Mouse (Mus musculus) hindbrain, embryonic 13.5 days (tissue): ENCODE measurements around the gene Grid1. TPM values are rescaled to one million over a fixed set of nuclear protein-coding genes. Genes with fewer than 3 reads are reported as not detected.
A peak's percentile ranks its signal among the peaks of the same experiment; 100 is the strongest.

ENCODE experiments used
- ATAC-seq: fragments of 200-750 bp; cut with Nextera tagmentation; 2 replicates; pipeline ENCODE4 v1.8.0; 2017; ENCODE audit warnings: moderate TSS enrichment; ENCODE audit not compliant: low FRiP score
- H3K27ac ChIP-seq: fragments of 300-500 bp; sonication (generic); 2 replicates; pipeline ENCODE4 v1.5.1; 2015; ENCODE audit warnings: inconsistent platforms, mild to moderate bottlenecking, moderate library complexity
- H3K27me3 ChIP-seq: fragments of 300-500 bp; sonication (generic); 2 replicates; pipeline ENCODE4 v1.6.1; 2015; ENCODE audit warnings: mild to moderate bottlenecking, inconsistent platforms
- H3K36me3 ChIP-seq: fragments of 300-500 bp; sonication (generic); 2 replicates; pipeline ENCODE4 v1.6.1; 2015; ENCODE audit warnings: mild to moderate bottlenecking, inconsistent platforms
- H3K4me1 ChIP-seq: fragments of 300-500 bp; sonication (generic); replicated peaks from 2 replicates; pipeline ENCODE4 v1.6.1; 2015; ENCODE audit warnings: inconsistent platforms
- H3K4me2 ChIP-seq: fragments of 300-500 bp; sonication (generic); 2 replicates; pipeline ENCODE4 v1.6.1; 2015; ENCODE audit warnings: inconsistent platforms, mild to moderate bottlenecking, moderate library complexity
- H3K4me3 ChIP-seq: fragments of 300-500 bp; sonication (generic); 2 replicates; pipeline ENCODE4 v1.5.1; 2015; ENCODE audit warnings: mild to moderate bottlenecking, inconsistent platforms
- H3K9ac ChIP-seq: fragments of 300-500 bp; sonication (generic); 2 replicates; pipeline ENCODE4 v1.6.1; 2015; ENCODE audit warnings: mild to moderate bottlenecking, inconsistent platforms
- H3K9me3 ChIP-seq: fragments of 300-500 bp; sonication (generic); 2 replicates; pipeline ENCODE4 v1.6.1; 2016; ENCODE audit warnings: inconsistent platforms
- WGBS: fragments of 180-500 bp; shearing (Covaris S2); methylation state at CpG from one replicate; pipeline ENCODE4 v1.1.7; 2015; 5-methylcytosine and 5-hydroxymethylcytosine counted together
- polyA plus RNA-seq: library from polyadenylated mRNA; unstranded; fragments of >200 nt; fragmentation: Nextera tagmentation; extraction: Ambion mirVana; gene quantifications from 2 replicates; pipeline ENCODE4 v1.2.1, GENCODE M21; 2015

Gene Grid1
- polyA plus RNA-seq, 1 experiment from 2014 or later, result 3.5 TPM

- H3K27ac ChIP-seq, result no peak overlapping the region
- H3K9ac ChIP-seq, result no peak overlapping the region
- peaks cover 33% of the 10 kb centered on the region for H3K4me1 ChIP-seq
- ATAC-seq, result no peak
- H3K4me2 ChIP-seq, result no peak overlapping the region
- WGBS, result 2% methylated on average over 6 of the region's 6 CpGs
- H3K4me3 ChIP-seq, result no peak overlapping the region
- H3K27me3 ChIP-seq, result peaks cover 28% of the 10 kb centered on the region; the same call in 1 of the 2 replicates
- H3K9me3 ChIP-seq, result no peaks in the 10 kb centered on the region
- no peaks in the 10 kb centered on the region for H3K36me3 ChIP-seq
Measured at GRCm38 (mm10) chr14:34891769-34892532, 72.0 kb downstream of the Grid1 start.

GRCm38 (mm10) chr14:34896253-34896982, 76.5 kb downstream of the Grid1 start:
- no peaks in the 10 kb centered on the region for H3K36me3 ChIP-seq
- H3K4me3 ChIP-seq, result peak overlapping the region; percentile 34
- WGBS, result 4% methylated on average over 33 of the region's 33 CpGs
- H3K27me3 ChIP-seq, result peaks cover 23% of the 10 kb centered on the region; the same call in 1 of the 2 replicates
- H3K9me3 ChIP-seq, result no peaks in the 10 kb centered on the region
- peaks cover 42% of the 10 kb centered on the region for H3K4me1 ChIP-seq
- ATAC-seq, result peak; percentile 81
- peak overlapping the region; percentile 56 for H3K4me2 ChIP-seq
- peak overlapping the region; percentile 81 for H3K27ac ChIP-seq
- peak overlapping the region; percentile 70 for H3K9ac ChIP-seq

- Histone ChIP-seq H3K27me3 (no peaks in the 10 kb centered on the region), H3K36me3 (no peaks in the 10 kb centered on the region), H3K27ac (peak overlapping the region; percentile 75), H3K9me3 (no peaks in the 10 kb centered on the region), H3K4me2 (no peak overlapping the region), H3K4me3 (no peak overlapping the region), H3K4me1 (peaks cover 39% of the 10 kb centered on the region), H3K9ac (no peak overlapping the region)
- peak; percentile 43; the same call in 1 of the 2 replicates for ATAC-seq
- WGBS, result 34% methylated on average over 4 of the region's 4 CpGs
Measured at GRCm38 (mm10) chr14:34903854-34904253, 83.9 kb downstream of the Grid1 start.

GRCm38 (mm10) chr14:34905697-34906096, 85.8 kb downstream of the Grid1 start:
- H3K4me1 ChIP-seq, result peaks cover 54% of the 10 kb centered on the region
- H3K27ac ChIP-seq, result no peak overlapping the region
- ATAC-seq, result no peak
- 53% methylated on average over 2 of the region's 2 CpGs for WGBS
- no peaks in the 10 kb centered on the region for H3K9me3 ChIP-seq
- no peak overlapping the region for H3K9ac ChIP-seq
- no peaks in the 10 kb centered on the region for H3K27me3 ChIP-seq
- H3K4me2 ChIP-seq, result no peak overlapping the region
- H3K4me3 ChIP-seq, result no peak overlapping the region
- no peaks in the 10 kb centered on the region for H3K36me3 ChIP-seq

- H3K27ac ChIP-seq, result peak overlapping the region; percentile 56
- 54% methylated on average over 2 of the region's 2 CpGs for WGBS
- H3K4me3 ChIP-seq, result no peak overlapping the region
- H3K9ac ChIP-seq, result no peak overlapping the region
- no peaks in the 10 kb centered on the region for H3K36me3 ChIP-seq
- H3K27me3 ChIP-seq, result no peaks in the 10 kb centered on the region
- peaks cover 44% of the 10 kb centered on the region for H3K4me1 ChIP-seq
- H3K4me2 ChIP-seq, result no peak overlapping the region
- no peak for ATAC-seq
- no peaks in the 10 kb centered on the region for H3K9me3 ChIP-seq
Measured at GRCm38 (mm10) chr14:34908366-34908765, 88.5 kb downstream of the Grid1 start.

GRCm38 (mm10) chr14:34908804-34909203, 88.9 kb downstream of the Grid1 start:
- no peaks in the 10 kb centered on the region for H3K9me3 ChIP-seq
- WGBS, result 22% methylated on average over 4 of the region's 4 CpGs
- H3K9ac ChIP-seq, result no peak overlapping the region
- H3K36me3 ChIP-seq, result no peaks in the 10 kb centered on the region
- H3K27me3 ChIP-seq, result no peaks in the 10 kb centered on the region
- H3K4me3 ChIP-seq, result no peak overlapping the region
- H3K27ac ChIP-seq, result peak overlapping the region; percentile 56
- H3K4me1 ChIP-seq, result peaks cover 40% of the 10 kb centered on the region
- no peak overlapping the region for H3K4me2 ChIP-seq
- peak; percentile 65 for ATAC-seq

- H3K4me2 ChIP-seq, result no peak overlapping the region
- WGBS, result 90% methylated on average over 6 of the region's 6 CpGs
- no peaks in the 10 kb centered on the region for H3K27me3 ChIP-seq
- no peak overlapping the region for H3K9ac ChIP-seq
- H3K9me3 ChIP-seq, result no peaks in the 10 kb centered on the region
- H3K27ac ChIP-seq, result no peak overlapping the region
- no peak overlapping the region for H3K4me3 ChIP-seq
- H3K36me3 ChIP-seq, result no peaks in the 10 kb centered on the region
- no peak for ATAC-seq
- H3K4me1 ChIP-seq, result peaks cover 6% of the 10 kb centered on the region
Measured at GRCm38 (mm10) chr14:34916315-34916714, 96.4 kb downstream of the Grid1 start.

- Histone ChIP-seq H3K9me3 (no peaks in the 10 kb centered on the region), H3K27me3 (no peaks in the 10 kb centered on the region), H3K4me2 (no peak overlapping the region), H3K27ac (no peak overlapping the region), H3K9ac (no peak overlapping the region), H3K4me1 (peaks cover 9% of the 10 kb centered on the region), H3K36me3 (no peaks in the 10 kb centered on the region), H3K4me3 (no peak overlapping the region)
- 50% methylated on average over 1 of the region's 1 CpGs for WGBS
- no peak for ATAC-seq
Measured at GRCm38 (mm10) chr14:34917111-34917510, 97.2 kb downstream of the Grid1 start.

- no peaks in the 10 kb centered on the region for H3K27me3 ChIP-seq
- ATAC-seq, result no peak
- no peak overlapping the region for H3K4me2 ChIP-seq
- WGBS, result 62% methylated on average over 6 of the region's 6 CpGs
- no peak overlapping the region for H3K27ac ChIP-seq
- H3K36me3 ChIP-seq, result no peaks in the 10 kb centered on the region
- no peak overlapping the region for H3K4me3 ChIP-seq
- peaks cover 13% of the 10 kb centered on the region for H3K4me1 ChIP-seq
- no peaks in the 10 kb centered on the region for H3K9me3 ChIP-seq
- H3K9ac ChIP-seq, result no peak overlapping the region
Measured at GRCm38 (mm10) chr14:34919221-34919620, 99.3 kb downstream of the Grid1 start.

- Histone ChIP-seq H3K27ac (no peak overlapping the region), H3K4me1 (peaks cover 13% of the 10 kb centered on the region), H3K4me2 (no peak overlapping the region), H3K9me3 (no peaks in the 10 kb centered on the region), H3K36me3 (no peaks in the 10 kb centered on the region), H3K9ac (no peak overlapping the region), H3K27me3 (no peaks in the 10 kb centered on the region), H3K4me3 (no peak overlapping the region)
- WGBS, result 80% methylated on average over 9 of the region's 9 CpGs
- no peak for ATAC-seq
Measured at GRCm38 (mm10) chr14:34921265-34921664, 101.4 kb downstream of the Grid1 start.

GRCm38 (mm10) chr14:34925021-34925420, 105.1 kb downstream of the Grid1 start:
- Histone ChIP-seq H3K9me3 (no peaks in the 10 kb centered on the region), H3K27ac (no peak overlapping the region), H3K9ac (no peak overlapping the region), H3K36me3 (no peaks in the 10 kb centered on the region), H3K4me3 (no peak overlapping the region), H3K27me3 (no peaks in the 10 kb centered on the region), H3K4me2 (no peak overlapping the region), H3K4me1 (peaks cover 15% of the 10 kb centered on the region)
- 80% methylated on average over 5 of the region's 5 CpGs for WGBS
- ATAC-seq, result no peak

GRCm38 (mm10) chr14:34930040-34930719, 110.3 kb downstream of the Grid1 start:
- no peaks in the 10 kb centered on the region for H3K36me3 ChIP-seq
- H3K9me3 ChIP-seq, result no peaks in the 10 kb centered on the region
- no peak overlapping the region for H3K9ac ChIP-seq
- no peaks in the 10 kb centered on the region for H3K27me3 ChIP-seq
- no peak for ATAC-seq
- peaks cover 31% of the 10 kb centered on the region for H3K4me1 ChIP-seq
- 78% methylated on average over 8 of the region's 8 CpGs for WGBS
- no peak overlapping the region for H3K4me3 ChIP-seq
- H3K4me2 ChIP-seq, result no peak overlapping the region
- 0 out of 2 replicates have a peak overlapping the region, but pooled peaks have one; percentile 3 for H3K27ac ChIP-seq
